Mouse (Mus musculus): ENCODE measurements around the gene AI481877. TPM values are rescaled to one million over a fixed set of nuclear protein-coding genes. Genes with fewer than 3 reads are reported as not detected.

AI481877 gene
- polyA plus RNA-seq, 1 experiment: 0.04 TPM

DNA sequence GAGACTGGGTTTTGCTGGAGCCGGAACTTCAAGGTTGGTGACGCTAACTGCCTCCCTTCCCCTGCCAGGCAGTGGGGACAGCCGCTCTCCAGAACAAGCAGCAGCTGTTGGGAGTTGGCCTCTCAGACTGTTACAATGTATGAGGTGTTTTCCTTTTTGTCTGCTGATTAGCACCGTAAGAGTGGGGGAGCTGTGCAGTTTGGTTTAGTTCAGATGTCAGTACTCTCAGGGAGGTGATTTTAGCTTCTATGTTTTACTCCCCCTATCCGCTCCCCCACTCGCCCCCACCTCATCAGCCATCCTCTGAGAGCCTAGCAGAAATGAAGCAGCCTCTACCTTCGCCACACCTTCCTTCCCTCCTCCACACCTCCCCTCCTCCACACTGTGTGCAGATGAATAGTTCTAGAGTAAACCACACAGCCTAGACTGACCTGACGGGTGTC is 143.5 kb downstream of the AI481877 start:
- WGBS: 51% methylated on average over 8 of the region's 8 CpGs
- DNase-seq (ENCODE audit: low read depth, low spot score): no peak

DNA sequence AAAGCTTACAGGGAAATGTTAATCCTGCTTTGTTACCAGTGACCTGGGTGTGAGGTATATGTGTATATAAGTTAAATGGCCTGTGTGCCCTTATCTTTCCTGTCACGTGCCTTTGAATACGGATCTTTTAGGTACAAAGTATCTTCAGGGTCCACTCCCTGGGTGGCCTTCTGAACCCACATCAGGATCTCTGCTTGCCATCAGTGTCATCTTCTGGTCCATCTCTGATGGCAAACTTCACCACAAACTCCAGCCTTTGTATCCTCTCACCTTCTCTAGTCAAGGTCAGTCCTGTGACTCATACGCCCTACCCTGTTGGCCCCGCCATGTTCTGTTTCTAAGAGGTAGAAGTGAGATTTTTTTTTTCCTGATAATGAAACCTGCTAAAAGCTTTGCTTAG is 144.0 kb downstream of the AI481877 start, which contains the start of gene Dnajc25:
Gene Dnajc25 (plus strand): TSS at position 301 of the 400 bp plus-strand sequence.
- WGBS: 43% methylated on average over 4 of the region's 4 CpGs
- DNase-seq (ENCODE audit: low read depth, low spot score): no peak

Other genes with a start within 250 kb of the AI481877 start
- 6.2 and 15.2 TPM in 2 replicates for gene Ecpas, start 226.2 kb downstream of the AI481877 start, polyA plus RNA-seq (2012; rRNA removed)
- 0.02 TPM in 1 of 2 replicates, not detected in the other for gene Zkscan16, start 195.4 kb downstream of the AI481877 start, polyA plus RNA-seq (2012; rRNA removed)
- gene Ptgr1, start 151.9 kb downstream of the AI481877 start, polyA plus RNA-seq (2012; rRNA removed): 10.5 and 22.4 TPM in 2 replicates
- gene Dnajc25, start 143.9 kb downstream of the AI481877 start, polyA plus RNA-seq (2012; rRNA removed): 2.4 and 4.0 TPM in 2 replicates
- not detected in 2 replicates for gene Gm20503, start 135.8 kb downstream of the AI481877 start, polyA plus RNA-seq (2012; rRNA removed)
- gene Gng10, start 103.9 kb downstream of the AI481877 start, polyA plus RNA-seq (2012; rRNA removed): 13.0 and 15.0 TPM in 2 replicates
- gene Ugcg, start 50.3 kb upstream of the AI481877 start, polyA plus RNA-seq (2012; rRNA removed): 31.0 and 47.8 TPM in 2 replicates